Mouse (Mus musculus) kidney, embryonic 14.5 days (tissue): Measurements from ENCODE around the gene Kcnmb2. TPM values are rescaled to one million over a fixed set of nuclear protein-coding genes. Genes with fewer than 3 reads are reported as not detected.

ENCODE experiments used
- ATAC-seq: fragments of 200-750 bp; cut with Nextera tagmentation; 2 replicates; pipeline ENCODE4 v1.8.0; 2017; ENCODE audit warnings: moderate number of reproducible peaks, mild to moderate bottlenecking, moderate TSS enrichment, moderate library complexity; ENCODE audit not compliant: low FRiP score, low TSS enrichment
- H3K27ac ChIP-seq: fragments of 300-500 bp; sonication (generic); 2 replicates; pipeline ENCODE4 v1.5.1; 2014; ENCODE audit warnings: low read depth, mild to moderate bottlenecking, low read length, moderate library complexity, mixed read lengths
- H3K27me3 ChIP-seq: fragments of 300-500 bp; sonication (generic); 2 replicates; pipeline ENCODE4 v1.6.1; 2014; ENCODE audit warnings: mild to moderate bottlenecking, low read length; ENCODE audit not compliant: control insufficient read depth, insufficient read depth
- H3K36me3 ChIP-seq: fragments of 300-500 bp; sonication (generic); 2 replicates; pipeline ENCODE4 v1.6.1; 2014; ENCODE audit warnings: low read length, mixed read lengths; ENCODE audit not compliant: control insufficient read depth, insufficient read depth
- H3K4me1 ChIP-seq: fragments of 300-500 bp; sonication (generic); 2 replicates; pipeline ENCODE4 v1.6.1; 2014; ENCODE audit warnings: low read length, mixed read lengths; ENCODE audit not compliant: control insufficient read depth, insufficient read depth
- H3K4me2 ChIP-seq: fragments of 300-500 bp; sonication (generic); replicated peaks from 2 replicates; pipeline ENCODE4 v1.6.1; 2014; ENCODE audit warnings: low read depth, mild to moderate bottlenecking, low read length
- H3K4me3 ChIP-seq: fragments of 300-500 bp; sonication (generic); 2 replicates; pipeline ENCODE4 v1.5.1; 2014; ENCODE audit warnings: mild to moderate bottlenecking, low read length
- H3K9ac ChIP-seq: fragments of 300-500 bp; sonication (generic); 2 replicates; pipeline ENCODE4 v1.6.1; 2014; ENCODE audit warnings: low read depth, mild to moderate bottlenecking, low read length, moderate library complexity
- H3K9me3 ChIP-seq: fragments of 300-500 bp; sonication (generic); 2 replicates; pipeline ENCODE4 v1.6.1; 2016; ENCODE audit warnings: low read length; ENCODE audit not compliant: control insufficient read depth
- WGBS: fragments of 180-500 bp; shearing (Covaris S2); extraction: QIAGEN DNeasy Blood & Tissue Kit; methylation state at CpG from one replicate; pipeline ENCODE4 v1.1.7; 2014; 5-methylcytosine and 5-hydroxymethylcytosine counted together
- polyA plus RNA-seq: library from polyadenylated mRNA; unstranded; fragments of >200 nt; fragmentation: Nextera tagmentation; extraction: Ambion mirVana; gene quantifications from 2 replicates; pipeline ENCODE4 v1.2.1, GENCODE M21; 2014

Gene Kcnmb2
- polyA plus RNA-seq, 1 experiment from 2014 or later, result 2.7 TPM

DNA sequence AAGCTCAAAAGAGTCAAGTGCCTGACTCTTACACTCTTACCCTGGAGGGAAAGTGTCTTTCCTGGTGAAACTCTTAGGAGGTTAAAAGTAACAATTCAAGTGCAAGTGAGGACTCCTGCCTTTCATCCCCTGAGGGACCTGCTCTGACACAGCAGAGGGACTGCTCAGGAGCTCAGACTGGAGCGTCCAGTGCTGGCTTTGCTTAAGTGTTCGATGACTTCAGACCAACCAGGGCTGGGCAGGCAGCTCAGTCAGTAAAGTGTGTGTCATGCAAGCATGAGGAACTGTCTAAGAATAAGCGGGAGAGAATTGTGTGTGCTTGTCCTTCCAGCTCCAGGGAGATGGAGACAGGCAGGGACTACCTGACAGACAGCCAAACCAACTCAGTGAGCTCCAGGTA, 9.4 kb downstream of the Kcnmb2 start:
- no peak overlapping the region for H3K4me2 ChIP-seq
- H3K4me1 ChIP-seq, result 0 out of 2 replicates have a peak, but pooled peaks cover 4% of the 10 kb centered on the region
- H3K36me3 ChIP-seq, result no peaks in the 10 kb centered on the region
- WGBS, result 19% methylated on average over 3 of the region's 3 CpGs
- no peak overlapping the region for H3K9ac ChIP-seq
- H3K27me3 ChIP-seq, result no peaks in the 10 kb centered on the region
- ATAC-seq, result peak; percentile 32; the same call in 1 of the 2 replicates
- H3K9me3 ChIP-seq, result no peaks in the 10 kb centered on the region
- H3K4me3 ChIP-seq, result no peak overlapping the region
- H3K27ac ChIP-seq, result no peak overlapping the region

DNA sequence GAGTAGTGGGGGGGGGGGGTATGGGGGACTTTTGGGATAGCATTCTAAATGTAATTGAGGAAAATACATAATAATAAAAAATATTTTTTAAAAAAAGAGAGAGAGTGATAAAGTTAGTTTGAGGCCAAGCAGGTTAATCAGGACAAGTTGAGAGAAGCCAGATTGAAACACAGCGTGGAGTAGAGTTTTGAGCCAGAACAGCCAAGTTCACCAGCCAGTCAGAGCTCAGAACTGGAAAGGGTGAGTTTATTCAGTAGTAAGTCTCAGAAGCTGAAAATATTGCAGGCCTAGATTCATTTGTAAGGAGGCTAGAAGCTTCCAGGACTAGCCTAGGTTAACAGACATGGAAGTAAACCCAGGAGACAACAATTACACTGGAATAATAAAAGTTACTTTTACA, 26.2 kb downstream of the Kcnmb2 start:
- ATAC-seq, result no peak
- WGBS, result 97% methylated on average over 1 of the region's 1 CpGs
- Histone ChIP-seq H3K27me3 (no peaks in the 10 kb centered on the region), H3K36me3 (no peaks in the 10 kb centered on the region), H3K4me2 (no peak overlapping the region), H3K4me1 (no peaks in the 10 kb centered on the region), H3K4me3 (no peak overlapping the region), H3K27ac (no peak overlapping the region), H3K9ac (no peak overlapping the region), H3K9me3 (no peaks in the 10 kb centered on the region)

DNA sequence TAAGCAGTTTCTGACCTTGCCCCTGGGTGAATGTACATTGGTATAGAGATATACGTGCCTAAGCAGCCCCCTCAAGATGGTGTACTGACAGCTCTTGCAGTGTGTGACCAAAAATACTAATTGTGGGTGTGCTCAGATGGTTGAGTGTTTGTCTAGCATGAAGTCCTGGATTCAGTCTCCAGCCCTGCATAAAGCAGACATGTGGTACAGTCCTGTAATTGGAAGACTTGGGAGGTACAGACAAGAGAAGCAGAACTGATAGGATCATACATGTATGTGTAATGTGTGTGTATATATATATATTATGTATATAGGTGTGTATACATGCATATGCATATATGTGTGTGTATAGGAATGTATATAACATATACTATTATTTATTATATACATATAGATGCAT, 32.4 kb downstream of the Kcnmb2 start:
- no peaks in the 10 kb centered on the region for H3K4me1 ChIP-seq
- H3K4me3 ChIP-seq, result no peak overlapping the region
- no peak overlapping the region for H3K4me2 ChIP-seq
- ATAC-seq, result no peak
- WGBS, result 82% methylated on average over 1 of the region's 1 CpGs
- no peak overlapping the region for H3K9ac ChIP-seq
- no peak overlapping the region for H3K27ac ChIP-seq
- H3K27me3 ChIP-seq, result no peaks in the 10 kb centered on the region
- H3K9me3 ChIP-seq, result no peaks in the 10 kb centered on the region
- H3K36me3 ChIP-seq, result no peaks in the 10 kb centered on the region

DNA sequence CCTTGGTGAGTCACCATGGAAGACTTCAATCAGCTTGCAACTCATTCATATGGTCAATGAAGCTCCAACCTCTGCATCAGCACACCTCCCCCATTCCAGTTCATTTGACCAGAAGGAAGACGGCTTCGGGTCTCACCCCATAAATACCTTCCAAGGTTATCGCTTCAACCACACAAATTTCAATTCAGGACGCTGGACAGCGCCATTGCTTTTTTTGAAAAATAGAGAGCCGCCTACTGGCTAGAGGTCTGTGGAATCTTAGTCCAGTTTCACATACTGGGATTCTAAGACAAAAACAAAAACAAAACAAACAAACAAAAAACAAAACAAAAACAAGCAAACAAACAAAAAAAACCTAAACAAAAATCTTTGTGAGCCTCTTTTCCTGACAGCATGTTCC, 39.2 kb downstream of the Kcnmb2 start:
- H3K27me3 ChIP-seq, result no peaks in the 10 kb centered on the region
- H3K9ac ChIP-seq, result no peak overlapping the region

DNA sequence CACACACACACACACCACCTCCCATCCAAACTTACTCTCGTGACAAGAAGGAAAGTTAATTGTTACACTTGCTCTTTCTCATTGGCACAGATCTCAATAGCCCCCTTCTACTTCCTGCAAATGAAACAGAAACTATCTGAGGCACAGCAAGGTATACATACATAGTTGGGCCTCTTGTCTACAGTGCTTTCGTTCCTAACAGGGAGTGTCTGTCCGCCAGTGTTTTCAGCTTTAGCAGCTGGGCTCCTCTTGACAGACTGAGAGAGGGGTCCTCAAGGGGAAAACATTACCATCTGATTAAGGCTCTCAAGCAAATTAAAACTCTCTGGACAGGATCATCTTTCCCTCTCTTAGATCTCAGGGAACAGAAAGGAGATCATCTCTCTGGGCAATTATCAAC, 51.9 kb downstream of the Kcnmb2 start:
- no peak for ATAC-seq
- no peaks in the 10 kb centered on the region for H3K9me3 ChIP-seq
- no peak overlapping the region for H3K4me2 ChIP-seq
- no peaks in the 10 kb centered on the region for H3K36me3 ChIP-seq
- H3K9ac ChIP-seq, result no peak overlapping the region
- WGBS, result 57% methylated on average over 3 of the region's 3 CpGs
- no peaks in the 10 kb centered on the region for H3K4me1 ChIP-seq
- H3K4me3 ChIP-seq, result no peak overlapping the region
- no peaks in the 10 kb centered on the region for H3K27me3 ChIP-seq
- no peak overlapping the region for H3K27ac ChIP-seq

More for the DNA sequence above, 39.2 kb downstream of the Kcnmb2 start:
- no peaks in the 10 kb centered on the region for H3K36me3 ChIP-seq
- no peaks in the 10 kb centered on the region for H3K4me1 ChIP-seq
- H3K4me2 ChIP-seq, result no peak overlapping the region
- no peak overlapping the region for H3K27ac ChIP-seq
- 17% methylated on average over 6 of the region's 6 CpGs for WGBS
- no peaks in the 10 kb centered on the region for H3K9me3 ChIP-seq
- no peak overlapping the region for H3K4me3 ChIP-seq
- no peak for ATAC-seq

DNA sequence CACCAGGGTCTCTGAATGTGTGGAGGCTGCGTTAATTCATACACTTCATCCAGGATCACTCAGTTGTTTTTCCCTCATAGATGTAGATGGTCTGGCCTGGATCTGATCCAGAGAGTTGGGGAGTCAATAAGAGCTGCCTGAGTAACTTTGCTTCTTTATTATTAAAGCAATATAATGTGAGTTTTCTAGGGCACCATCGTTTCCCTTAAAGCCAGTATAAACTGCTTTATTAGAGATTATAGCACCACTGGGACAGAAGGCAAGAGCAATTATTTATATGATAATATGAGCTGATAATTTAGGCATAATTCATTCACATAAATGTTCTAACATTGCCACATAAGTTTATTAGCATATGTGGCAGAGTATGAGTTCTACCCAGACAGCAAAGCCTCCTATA, 52.7 kb downstream of the Kcnmb2 start:
- Histone ChIP-seq H3K27me3 (no peaks in the 10 kb centered on the region), H3K9me3 (no peaks in the 10 kb centered on the region), H3K36me3 (no peaks in the 10 kb centered on the region), H3K27ac (no peak overlapping the region), H3K4me2 (no peak overlapping the region), H3K4me1 (no peaks in the 10 kb centered on the region), H3K4me3 (no peak overlapping the region), H3K9ac (no peak overlapping the region)
- 87% methylated on average over 2 of the region's 2 CpGs for WGBS
- ATAC-seq, result no peak

DNA sequence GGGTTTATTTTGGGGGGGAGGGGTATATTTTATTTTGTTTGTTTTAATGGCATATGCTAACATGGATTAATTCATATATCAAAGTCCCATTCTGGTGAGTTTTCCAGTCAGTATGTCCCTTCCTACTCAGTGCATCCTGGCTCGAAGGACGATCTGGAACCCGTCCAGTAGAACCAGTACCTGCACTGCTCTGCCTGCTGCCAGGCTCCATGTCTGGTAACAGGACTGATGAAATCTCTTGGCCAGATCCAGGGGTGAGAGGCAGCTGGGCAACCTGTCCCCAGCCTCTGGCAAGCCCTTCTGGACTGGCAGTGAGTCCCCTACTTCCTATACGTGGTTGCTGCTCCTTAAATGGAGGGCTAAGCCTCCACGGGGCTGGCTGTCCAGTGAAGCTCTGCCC, 57.5 kb downstream of the Kcnmb2 start:
- H3K4me2 ChIP-seq, result no peak overlapping the region
- ATAC-seq, result no peak
- no peak overlapping the region for H3K9ac ChIP-seq
- no peak overlapping the region for H3K4me3 ChIP-seq
- H3K27ac ChIP-seq, result no peak overlapping the region
- WGBS, result 66% methylated on average over 5 of the region's 5 CpGs
- H3K9me3 ChIP-seq, result no peaks in the 10 kb centered on the region
- H3K36me3 ChIP-seq, result no peaks in the 10 kb centered on the region
- H3K27me3 ChIP-seq, result no peaks in the 10 kb centered on the region
- H3K4me1 ChIP-seq, result no peaks in the 10 kb centered on the region

DNA sequence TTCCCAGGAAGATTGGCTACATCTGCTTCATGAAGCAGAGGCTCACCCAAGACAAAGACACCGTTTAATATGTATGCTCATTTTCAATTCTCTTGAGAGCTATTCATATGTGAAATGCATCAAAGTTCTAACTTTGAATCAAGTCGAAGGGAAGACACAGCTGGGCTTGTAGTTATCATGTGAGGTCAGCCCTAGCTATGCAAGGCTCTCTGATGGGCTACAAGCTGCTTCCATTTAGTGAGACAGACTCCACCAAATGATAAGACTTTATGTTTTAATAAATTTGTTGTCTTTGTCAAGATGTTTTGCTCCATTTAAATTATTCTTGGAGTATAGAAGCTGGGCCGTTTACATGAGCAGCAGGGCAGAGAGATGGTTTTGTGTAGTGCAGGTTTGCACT, 58.9 kb downstream of the Kcnmb2 start:
- ATAC-seq, result no peak
- no peaks in the 10 kb centered on the region for H3K36me3 ChIP-seq
- 76% methylated on average over 3 of the region's 3 CpGs for WGBS
- no peaks in the 10 kb centered on the region for H3K27me3 ChIP-seq
- H3K9ac ChIP-seq, result no peak overlapping the region
- no peak overlapping the region for H3K27ac ChIP-seq
- H3K4me1 ChIP-seq, result no peaks in the 10 kb centered on the region
- H3K4me2 ChIP-seq, result no peak overlapping the region
- H3K4me3 ChIP-seq, result no peak overlapping the region
- no peaks in the 10 kb centered on the region for H3K9me3 ChIP-seq

DNA sequence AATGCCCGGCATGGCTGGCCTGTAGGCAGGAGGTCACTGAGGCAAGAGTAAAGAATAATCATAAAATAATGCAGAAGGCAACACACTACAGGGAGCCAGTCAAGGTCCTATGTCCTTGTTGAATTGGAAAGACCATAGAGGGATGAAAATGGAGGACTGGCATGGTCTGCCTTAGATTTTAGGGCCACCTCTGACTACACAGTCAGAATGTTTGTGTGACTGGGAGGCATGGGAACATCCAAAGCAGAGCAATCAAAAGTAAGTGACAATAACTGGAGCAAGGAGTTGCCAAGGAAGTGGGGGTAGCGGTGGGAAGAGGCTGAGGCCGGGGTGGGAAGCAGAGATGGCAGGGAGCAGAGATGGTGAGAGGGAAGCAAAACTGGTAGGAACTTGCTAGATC, 60.8 kb downstream of the Kcnmb2 start:
- 86% methylated on average over 3 of the region's 3 CpGs for WGBS
- H3K4me3 ChIP-seq, result no peak overlapping the region
- H3K9me3 ChIP-seq, result no peaks in the 10 kb centered on the region
- H3K9ac ChIP-seq, result no peak overlapping the region
- H3K27ac ChIP-seq, result no peak overlapping the region
- no peaks in the 10 kb centered on the region for H3K27me3 ChIP-seq
- H3K4me2 ChIP-seq, result no peak overlapping the region
- no peak for ATAC-seq
- no peaks in the 10 kb centered on the region for H3K36me3 ChIP-seq
- no peaks in the 10 kb centered on the region for H3K4me1 ChIP-seq

DNA sequence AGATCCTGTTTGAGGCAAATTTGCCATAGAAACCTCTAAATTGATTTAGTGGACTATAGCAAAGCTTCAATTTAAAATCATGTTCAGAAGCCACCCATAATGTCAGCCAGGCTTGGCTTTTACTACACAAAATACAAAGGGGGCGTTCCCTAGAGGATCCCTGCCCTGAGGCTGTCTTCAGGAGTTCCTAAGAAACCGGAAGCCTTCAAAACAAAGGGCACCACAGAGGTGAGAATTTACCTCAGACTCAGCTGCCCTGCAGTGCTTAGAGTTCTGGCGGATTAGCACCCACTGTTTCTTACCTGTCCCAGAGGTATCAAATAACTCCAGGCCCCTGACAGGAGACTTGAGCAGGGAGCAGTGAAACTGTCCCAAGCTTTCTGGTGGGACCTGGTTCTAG, 77.4 kb downstream of the Kcnmb2 start:
- WGBS, result 10% methylated on average over 3 of the region's 3 CpGs
- H3K27ac ChIP-seq, result no peak overlapping the region

More for the DNA sequence above, 77.4 kb downstream of the Kcnmb2 start:
- H3K4me3 ChIP-seq, result no peak overlapping the region
- no peaks in the 10 kb centered on the region for H3K9me3 ChIP-seq
- H3K36me3 ChIP-seq, result no peaks in the 10 kb centered on the region
- no peak overlapping the region for H3K4me2 ChIP-seq
- H3K9ac ChIP-seq, result no peak overlapping the region
- H3K4me1 ChIP-seq, result no peaks in the 10 kb centered on the region
- no peak for ATAC-seq
- H3K27me3 ChIP-seq, result no peaks in the 10 kb centered on the region
